ENCODE assay signal across 20 mouse cellular contexts in the genomic region with DNA sequence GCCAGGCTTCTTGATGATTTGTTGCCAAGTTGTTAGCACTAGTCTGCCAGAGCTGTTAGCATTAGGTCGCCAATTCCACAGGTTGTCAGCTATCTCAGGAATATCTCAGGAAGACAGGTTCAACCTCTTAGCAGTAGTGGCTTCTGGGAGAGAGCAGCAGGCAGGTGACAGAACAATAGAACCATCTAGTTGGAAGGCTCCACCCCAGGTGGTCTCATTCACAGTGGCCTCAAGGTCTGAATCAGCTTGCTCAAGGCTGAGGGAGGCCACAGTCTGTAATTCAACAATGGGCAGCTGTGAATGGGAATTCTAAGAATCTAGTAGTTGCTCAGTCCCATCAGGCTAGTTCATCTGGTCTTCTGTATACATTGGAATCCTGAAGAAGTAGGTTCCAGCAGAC.
"Had no signal": no experiment of that assay in that cellular context is flagged by ENCODE, and none has a peak within 500 bp of the region (broad histone marks: within the 10 kb centered on the region; RNA-seq: fewer than 3 reads in every experiment).

No protein-coding gene starts in this region.

- H3K9me3 ChIP-seq: limb, embryonic 12.5 days; limb, embryonic 15.5 days; midbrain, embryonic 12.5 days; midbrain, embryonic 15.5 days; neural tube, embryonic 12.5 days; neural tube, embryonic 15.5 days; stomach, embryonic 15.5 days had no signal

- ATAC-seq: liver, postnatal 0 days; lung, postnatal 0 days; midbrain, embryonic 15.5 days had no signal

- DNase-seq: kidney, postnatal 10 days; kidney, postnatal 36 days; left cerebral cortex, postnatal 4 days; liver, postnatal 0 days; lung, embryonic 14.5 days; right cerebral cortex, adult 18-20 months; right cerebral cortex, postnatal 25 days; spleen, adult 18-20 months; thymus, postnatal 25 days had no signal

- H3K4me3 ChIP-seq: limb, embryonic 12.5 days; limb, embryonic 15.5 days; midbrain, embryonic 12.5 days; midbrain, embryonic 15.5 days; neural tube, embryonic 12.5 days; neural tube, embryonic 15.5 days; stomach, embryonic 15.5 days had no signal

- H3K27ac ChIP-seq: limb, embryonic 12.5 days; limb, embryonic 15.5 days; liver, embryonic 14.5 days; macrophage; midbrain, embryonic 12.5 days; midbrain, embryonic 15.5 days; neural tube, embryonic 12.5 days; neural tube, embryonic 15.5 days; stomach, embryonic 15.5 days had no signal

- H3K27me3 ChIP-seq: limb, embryonic 12.5 days; limb, embryonic 15.5 days; midbrain, embryonic 12.5 days; midbrain, embryonic 15.5 days; neural tube, embryonic 12.5 days; neural tube, embryonic 15.5 days; stomach, embryonic 15.5 days had no signal

- H3K4me1 ChIP-seq: limb, embryonic 15.5 days; midbrain, embryonic 15.5 days; neural tube, embryonic 12.5 days; neural tube, embryonic 15.5 days; stomach, embryonic 15.5 days had no signal

- H3K9ac ChIP-seq: limb, embryonic 12.5 days; limb, embryonic 15.5 days; liver, embryonic 14.5 days; liver, postnatal 0 days; lung, embryonic 14.5 days; midbrain, embryonic 12.5 days; midbrain, embryonic 15.5 days; neural tube, embryonic 12.5 days; neural tube, embryonic 15.5 days; stomach, embryonic 15.5 days had no signal

- H3K4me2 ChIP-seq: limb, embryonic 12.5 days; limb, embryonic 15.5 days; liver, embryonic 11.5 days; lung, embryonic 14.5 days; midbrain, embryonic 12.5 days; midbrain, embryonic 15.5 days; neural tube, embryonic 12.5 days; neural tube, embryonic 15.5 days; stomach, embryonic 15.5 days had no signal

- H3K36me3 ChIP-seq: limb, embryonic 12.5 days; limb, embryonic 15.5 days; midbrain, embryonic 12.5 days; midbrain, embryonic 15.5 days; neural tube, embryonic 12.5 days; neural tube, embryonic 15.5 days; stomach, embryonic 15.5 days had no signal
